Mouse (Mus musculus) thymus, postnatal 0 days (tissue): ENCODE data around the gene Ucp2. TPM values are rescaled to one million over a fixed set of nuclear protein-coding genes. Genes with fewer than 3 reads are reported as not detected.

Experiments used
- DNase-seq: peaks from one replicate; pipeline ENCODE4 v3.0.0-alpha.2; 2015; ENCODE audit warnings: low spot score
- polyA plus RNA-seq: library from polyadenylated mRNA; unstranded; fragments of >200 nt; fragmentation: Nextera tagmentation; extraction: Ambion mirVana; gene quantifications from 2 replicates; pipeline ENCODE4 v1.2.1, GENCODE M21; 2015

Ucp2 gene
- 803 and 920 TPM in 2 replicates for polyA plus RNA-seq

GRCm38 (mm10) chr7:100493117-100493483, at the start of gene Ucp2:
Gene Ucp2 (plus strand): TSS chr7:100493337.
- peak; percentile 95 for DNase-seq

DNA sequence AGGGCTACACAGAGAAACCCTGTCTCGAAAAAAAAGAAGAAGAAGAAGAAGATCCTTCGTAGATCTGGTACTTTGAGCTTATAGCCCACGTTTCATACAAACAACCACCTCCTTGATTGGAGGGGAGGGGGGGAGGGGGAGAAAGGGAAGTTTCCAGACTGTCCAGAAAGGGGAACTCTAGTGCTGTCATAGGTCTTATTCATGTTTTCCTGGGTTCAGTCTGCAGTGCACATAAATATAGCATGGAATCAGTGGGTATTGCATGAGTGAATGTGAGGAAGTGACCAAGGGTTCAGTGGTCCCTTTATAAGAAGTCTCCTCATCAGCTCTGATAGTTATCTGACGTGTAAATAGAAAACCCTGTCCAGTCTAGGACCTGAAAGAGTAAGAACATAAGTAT, 49.4 kb upstream of the Ucp2 start:
- DNase-seq = no peak

- no peak for DNase-seq
These were observed 46.9 kb upstream of the Ucp2 start for GRCm38 (mm10) chr7:100446271-100446670.

DNA sequence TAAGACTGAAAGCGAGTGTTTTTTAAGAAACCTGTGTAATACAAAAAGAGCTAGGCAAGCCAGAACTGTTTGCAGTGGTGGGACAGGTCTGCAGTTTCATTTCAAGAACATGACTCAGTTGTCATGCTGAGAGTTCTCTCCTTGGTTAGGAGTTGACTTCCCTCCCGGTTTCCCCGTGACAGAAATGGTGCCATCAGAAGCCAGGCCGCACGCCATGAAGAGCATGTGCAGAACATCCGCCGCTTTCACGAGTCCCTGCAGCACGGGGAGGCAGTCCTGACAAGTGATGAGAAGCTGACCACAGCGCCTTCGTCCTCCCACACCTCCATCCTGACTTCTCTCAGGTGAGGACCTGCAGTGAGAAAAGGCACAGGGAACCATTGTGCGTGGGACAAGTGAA, 44.6 kb upstream of the Ucp2 start:
- DNase-seq = no peak

- DNase-seq = peak; percentile 28
These were observed 44.2 kb upstream of the Ucp2 start for GRCm38 (mm10) chr7:100448985-100449384.

DNA sequence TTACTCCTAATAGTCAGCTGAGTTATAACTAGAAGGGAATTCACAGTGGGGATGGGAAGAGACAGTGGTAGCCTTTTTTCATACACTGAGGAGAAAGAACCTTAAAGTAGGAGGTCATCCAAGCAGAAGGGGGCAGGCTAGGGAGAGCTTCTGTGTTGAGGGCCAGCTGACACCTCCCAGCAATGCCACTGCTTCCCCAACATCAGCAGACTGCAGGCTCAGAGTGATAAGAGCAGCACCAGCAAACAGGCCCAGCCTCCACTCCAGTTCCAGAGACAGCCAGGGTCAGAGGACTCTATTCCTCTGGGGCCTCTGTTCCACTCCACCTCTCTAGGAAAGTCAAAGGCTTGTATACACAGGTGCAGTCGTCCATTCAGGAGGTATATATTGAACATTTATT, 35.0 kb upstream of the Ucp2 start:
- DNase-seq = no peak

DNA sequence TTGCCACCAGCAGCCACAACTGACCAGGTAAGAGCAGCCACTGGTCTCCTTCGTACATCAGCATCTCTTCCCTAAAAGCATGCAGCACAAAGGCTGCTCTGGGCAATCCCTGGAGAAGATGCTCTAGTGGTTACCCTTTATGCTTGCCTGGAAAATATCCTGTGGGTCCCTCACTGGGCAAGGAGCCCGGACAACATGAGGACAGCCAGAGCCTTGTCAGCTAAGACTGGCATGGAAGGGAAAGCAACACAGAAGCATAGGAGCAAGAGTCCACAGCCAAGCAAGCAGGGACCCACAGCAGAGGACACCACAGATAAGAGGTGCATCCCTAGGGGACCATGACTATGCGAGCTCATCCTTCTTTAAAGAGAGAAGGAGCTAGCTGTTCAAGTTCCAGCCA, 33.3 kb upstream of the Ucp2 start:
- DNase-seq = no peak

GRCm38 (mm10) chr7:100461621-100462151, 31.5 kb upstream of the Ucp2 start:
- DNase-seq = no peak

DNA sequence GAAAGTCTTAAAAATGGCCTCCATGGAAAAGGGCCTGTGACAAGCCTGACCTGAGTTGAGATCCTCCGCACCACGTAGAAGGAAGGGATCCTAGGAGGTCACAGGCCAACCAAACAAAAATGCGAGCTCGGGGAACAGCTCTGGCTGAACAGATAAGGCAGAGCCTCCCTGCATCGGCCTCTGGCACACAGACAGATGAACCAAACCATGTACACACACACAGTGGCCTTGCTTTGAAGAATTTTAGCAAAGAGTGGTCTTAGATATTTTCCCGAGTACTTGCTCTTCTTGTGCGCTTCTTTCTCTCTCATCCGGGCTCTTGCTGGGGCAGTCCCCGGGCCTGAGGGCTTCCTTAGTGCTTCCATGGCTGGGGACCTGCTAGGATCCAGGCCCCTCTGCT, 29.9 kb upstream of the Ucp2 start:
- no peak for DNase-seq

DNA sequence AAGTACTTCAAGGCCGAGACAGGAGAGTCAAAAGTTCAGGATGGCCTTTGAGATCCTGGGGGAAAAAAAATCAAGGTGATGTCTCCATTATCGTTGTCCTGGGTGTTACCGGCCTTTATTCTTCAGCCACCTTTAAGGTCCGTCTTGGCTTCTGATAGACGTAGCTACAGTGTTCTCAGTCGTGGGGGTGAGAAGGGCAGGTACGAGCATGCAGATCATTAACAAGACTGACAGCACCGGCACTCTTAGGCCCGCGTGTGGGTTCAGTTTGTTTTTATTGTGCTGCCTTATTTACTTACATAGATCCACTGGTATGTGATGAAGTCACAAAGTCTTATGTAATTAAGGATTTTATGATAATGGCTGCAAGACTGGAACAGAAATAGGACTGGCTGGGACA, 29.4 kb upstream of the Ucp2 start:
- no peak for DNase-seq

GRCm38 (mm10) chr7:100464248-100464647, 28.9 kb upstream of the Ucp2 start:
- no peak for DNase-seq

GRCm38 (mm10) chr7:100465248-100465647, 27.9 kb upstream of the Ucp2 start:
- no peak for DNase-seq

DNA sequence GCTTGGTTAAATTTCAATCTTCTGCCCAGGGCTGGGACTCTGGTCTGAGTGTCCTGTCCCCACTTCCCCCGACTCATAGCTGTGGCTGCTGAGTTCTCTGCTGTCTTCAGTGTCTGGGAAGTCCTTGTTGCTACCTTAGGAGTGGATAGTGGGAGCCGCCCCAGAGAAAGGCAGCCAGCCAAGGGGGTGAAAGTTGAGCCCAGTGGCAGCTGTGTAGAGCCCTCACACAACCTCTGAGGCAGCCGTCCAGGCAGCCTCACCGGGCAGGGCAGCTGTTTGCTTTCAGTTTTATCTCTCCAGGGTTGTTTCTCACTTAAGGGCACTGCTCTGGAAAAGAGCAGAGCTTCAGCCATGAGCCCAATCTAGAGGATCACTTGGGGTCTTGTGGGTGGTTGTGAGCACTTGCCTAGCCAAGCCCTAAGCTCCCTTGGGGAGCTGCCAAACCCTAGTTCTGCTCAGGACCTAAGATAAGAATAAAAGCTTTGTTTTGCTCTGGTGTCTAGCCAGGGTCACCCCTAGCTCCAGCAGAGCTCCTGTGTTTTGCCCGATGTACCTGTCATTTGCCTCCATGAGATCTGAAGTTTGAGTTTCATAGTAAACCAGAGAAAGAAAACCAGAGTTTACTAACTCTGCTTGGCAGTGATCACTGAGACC, 27.4 kb upstream of the Ucp2 start:
- no peak for DNase-seq

- no peak for DNase-seq
These were observed 26.2 kb upstream of the Ucp2 start for GRCm38 (mm10) chr7:100466781-100467510.

GRCm38 (mm10) chr7:100468761-100469160, 24.4 kb upstream of the Ucp2 start:
- no peak for DNase-seq

GRCm38 (mm10) chr7:100469502-100469901, 23.6 kb upstream of the Ucp2 start:
- no peak for DNase-seq

DNA sequence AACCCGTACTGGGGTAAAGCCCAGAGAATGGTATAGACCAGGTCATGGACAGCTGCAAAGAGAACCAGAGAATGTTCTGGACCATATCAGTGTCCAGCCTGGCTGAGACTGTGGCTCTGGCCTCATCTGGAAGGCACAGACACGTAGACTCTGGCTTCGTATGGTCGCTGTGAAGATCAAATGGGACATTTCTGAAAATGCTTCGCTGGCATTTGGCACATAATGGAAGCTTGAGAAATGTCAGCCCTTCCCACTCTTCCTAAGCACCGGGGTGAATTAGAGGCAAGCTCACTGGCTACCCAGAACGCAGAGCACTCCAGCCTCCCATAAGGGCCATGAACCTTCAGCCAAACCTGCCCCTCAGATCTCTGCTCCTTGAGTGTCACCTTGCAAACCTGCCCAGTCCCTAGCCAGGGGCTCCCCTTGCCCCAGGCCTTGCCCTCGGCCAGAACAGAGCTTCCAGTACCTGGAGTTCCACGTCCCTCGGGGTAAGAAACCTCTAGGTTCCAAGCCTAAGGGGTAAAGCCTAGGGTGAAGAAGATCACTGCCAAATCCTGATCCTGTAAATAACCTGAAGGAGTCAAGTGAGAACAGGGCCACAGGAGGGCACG, 22.2 kb upstream of the Ucp2 start:
- no peak for DNase-seq

DNA sequence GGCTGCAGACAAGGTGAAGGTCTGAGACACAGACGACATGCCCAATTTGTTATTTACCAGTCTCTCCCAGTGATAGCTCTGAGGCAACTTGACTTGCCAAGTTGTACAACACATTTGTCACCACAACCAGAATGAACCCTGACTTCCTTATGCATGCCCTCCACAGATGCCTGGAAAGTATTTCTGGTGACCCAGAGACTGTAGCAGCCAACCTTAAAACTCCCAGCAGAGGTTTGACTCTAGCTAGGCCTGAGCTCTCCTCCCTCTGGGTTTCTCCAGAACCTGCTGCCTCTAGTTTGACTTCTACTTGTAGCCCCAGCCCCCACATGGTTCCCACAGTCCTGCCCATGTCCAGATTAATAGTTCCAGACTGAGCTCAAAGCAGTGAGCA, 21.7 kb upstream of the Ucp2 start:
- DNase-seq = no peak

GRCm38 (mm10) chr7:100472777-100473176, 20.4 kb upstream of the Ucp2 start, which contains the start of gene Ucp3:
Gene Ucp3 (plus strand): TSS chr7:100472990.
- DNase-seq = no peak

DNA sequence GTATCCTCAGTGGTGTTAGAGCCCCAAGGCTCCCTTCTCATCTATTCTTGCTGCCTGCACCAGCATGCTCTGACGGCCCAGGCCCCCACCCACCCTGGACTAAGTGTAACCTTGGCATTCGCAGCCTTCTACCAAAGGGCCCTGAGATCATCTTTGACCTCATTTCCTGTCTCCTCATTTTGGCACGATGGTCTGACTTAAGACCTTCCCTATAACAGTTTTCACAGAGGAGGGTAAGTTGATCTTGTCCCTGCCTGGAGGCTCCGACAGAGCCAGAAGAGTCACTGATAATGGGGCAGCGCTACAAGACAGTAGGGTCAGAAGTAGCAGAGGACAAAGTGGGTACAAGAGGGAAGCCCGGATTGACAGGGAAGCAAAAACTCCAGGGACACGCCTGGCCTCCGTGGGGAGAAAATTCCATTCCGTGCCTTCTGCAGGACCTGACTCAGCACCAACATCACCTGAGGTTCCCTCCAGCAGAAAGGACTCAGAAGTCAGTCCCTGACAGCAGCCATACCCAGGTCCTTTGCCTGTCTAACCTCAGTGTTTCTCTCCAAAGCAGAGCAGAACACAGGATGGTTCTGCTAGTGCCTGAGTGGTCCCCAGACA, 19.2 kb upstream of the Ucp2 start:
- no peak for DNase-seq

GRCm38 (mm10) chr7:100474680-100475079, 18.5 kb upstream of the Ucp2 start:
- no peak for DNase-seq
